Mouse (Mus musculus) kidney, adult 2 months (tissue): Measurements from ENCODE around the gene Nlgn1. TPM values are rescaled to one million over a fixed set of nuclear protein-coding genes. Genes with fewer than 3 reads are reported as not detected.

ENCODE experiments used
- DNase-seq: peaks from one replicate; pipeline ENCODE4 v3.0.0; 2021
- H3K27ac ChIP-seq: fragments of 200-500 bp; 2 replicates; pipeline ENCODE4 v1.5.1; 2012; ENCODE audit warnings: low read depth, low read length, control low read depth, inconsistent platforms; ENCODE audit not compliant: insufficient read depth
- H3K27me3 ChIP-seq: fragments of 200-500 bp; replicated peaks from 2 replicates; pipeline ENCODE4 v1.6.1; 2012; ENCODE audit warnings: mild to moderate bottlenecking, moderate library complexity, low read length, inconsistent platforms; ENCODE audit not compliant: control insufficient read depth, insufficient read depth
- H3K36me3 ChIP-seq: fragments of 200-500 bp; 2 replicates; pipeline ENCODE4 v1.6.1; 2012; ENCODE audit warnings: mild to moderate bottlenecking, moderate library complexity, low read length, inconsistent platforms; ENCODE audit not compliant: control insufficient read depth, insufficient read depth
- H3K4me1 ChIP-seq: fragments of 200-500 bp; 2 replicates; pipeline ENCODE4 v1.6.1; 2011; ENCODE audit warnings: low read length; ENCODE audit not compliant: control insufficient read depth, insufficient read depth
- H3K4me3 ChIP-seq: fragments of 200-500 bp; 2 replicates; pipeline ENCODE4 v1.5.1; 2011; ENCODE audit warnings: mild to moderate bottlenecking, low read depth, low read length, control low read depth; ENCODE audit not compliant: insufficient read depth
- CTCF ChIP-seq: fragments of 200-500 bp; conservative IDR thresholded peaks from 2 replicates; pipeline ENCODE4 v1.5.1; 2011; ENCODE audit warnings: low read depth, mild to moderate bottlenecking, control low read depth, low read length, moderate library complexity, mixed read lengths; ENCODE audit not compliant: insufficient read depth, insufficient read length
- POLR2A ChIP-seq: fragments of 200-500 bp; IDR thresholded peaks from one replicate; pipeline ENCODE4 v1.6.1; 2011; ENCODE audit warnings: low read depth, low read length, control low read depth
- WGBS: fragments of 180-500 bp; shearing (Covaris S2); methylation state at CpG from one replicate; pipeline ENCODE4 v1.1.7; 2018; 5-methylcytosine and 5-hydroxymethylcytosine counted together
- polyA plus RNA-seq: library from polyadenylated mRNA; depleted of rRNA; stranded (reverse); fragments of >200 nt; gene quantifications from 2 replicates; pipeline ENCODE4 v1.2.3, GENCODE M21; 2012

The Nlgn1 gene
- polyA plus RNA-seq, 1 experiment: 0.08 TPM

- no peak for TF ChIP-seq CTCF
- TF ChIP-seq POLR2A: no peak
- H3K36me3 ChIP-seq: no peaks in the 10 kb centered on the region
- DNase-seq: no peak
- no peaks in the 10 kb centered on the region for H3K27me3 ChIP-seq
- H3K4me1 ChIP-seq: no peaks in the 10 kb centered on the region
- no peak overlapping the region for H3K4me3 ChIP-seq
- WGBS: 84% methylated on average over 3 of the region's 3 CpGs
- H3K27ac ChIP-seq: no peak overlapping the region
Observed at GRCm38 (mm10) chr3:26202702-26203101, 129.6 kb downstream of the Nlgn1 start.

- H3K27ac ChIP-seq: no peak overlapping the region
- no peaks in the 10 kb centered on the region for H3K27me3 ChIP-seq
- no peaks in the 10 kb centered on the region for H3K36me3 ChIP-seq
- no peak for TF ChIP-seq POLR2A
- TF ChIP-seq CTCF: no peak
- no peak overlapping the region for H3K4me3 ChIP-seq
- WGBS: 52% methylated on average over 1 of the region's 1 CpGs
- H3K4me1 ChIP-seq: no peaks in the 10 kb centered on the region
- DNase-seq: no peak
Observed at GRCm38 (mm10) chr3:26201410-26201809, 130.8 kb downstream of the Nlgn1 start.

GRCm38 (mm10) chr3:26194970-26195369 is 137.3 kb downstream of the Nlgn1 start:
- H3K27me3 ChIP-seq: no peaks in the 10 kb centered on the region
- H3K36me3 ChIP-seq: no peaks in the 10 kb centered on the region
- H3K4me1 ChIP-seq: no peaks in the 10 kb centered on the region
- no peak for DNase-seq
- H3K27ac ChIP-seq: no peak overlapping the region
- TF ChIP-seq CTCF (no peak), POLR2A (no peak)
- 76% methylated on average over 2 of the region's 2 CpGs for WGBS
- no peak overlapping the region for H3K4me3 ChIP-seq

GRCm38 (mm10) chr3:26181013-26181412 is 151.2 kb downstream of the Nlgn1 start:
- no peak overlapping the region for H3K27ac ChIP-seq
- no peaks in the 10 kb centered on the region for H3K27me3 ChIP-seq
- TF ChIP-seq CTCF (no peak), POLR2A (no peak)
- DNase-seq: no peak
- H3K4me3 ChIP-seq: no peak overlapping the region
- no peaks in the 10 kb centered on the region for H3K4me1 ChIP-seq
- WGBS: 94% methylated on average over 3 of the region's 3 CpGs
- no peaks in the 10 kb centered on the region for H3K36me3 ChIP-seq

GRCm38 (mm10) chr3:26175371-26175770 is 156.9 kb downstream of the Nlgn1 start:
- 94% methylated on average over 4 of the region's 4 CpGs for WGBS

GRCm38 (mm10) chr3:26174257-26174656 is 158.0 kb downstream of the Nlgn1 start:
- no peaks in the 10 kb centered on the region for H3K36me3 ChIP-seq
- peak; percentile 27 for DNase-seq
- no peak overlapping the region for H3K27ac ChIP-seq
- H3K27me3 ChIP-seq: no peaks in the 10 kb centered on the region
- 44% methylated on average over 5 of the region's 5 CpGs for WGBS
- H3K4me1 ChIP-seq: no peaks in the 10 kb centered on the region
- no peak for TF ChIP-seq POLR2A
- TF ChIP-seq CTCF: no peak
- no peak overlapping the region for H3K4me3 ChIP-seq

More at GRCm38 (mm10) chr3:26175371-26175770, 156.9 kb downstream of the Nlgn1 start:
- Histone ChIP-seq H3K4me3 (no peak overlapping the region), H3K27me3 (no peaks in the 10 kb centered on the region), H3K4me1 (no peaks in the 10 kb centered on the region), H3K36me3 (no peaks in the 10 kb centered on the region), H3K27ac (no peak overlapping the region)
- no peak for TF ChIP-seq CTCF
- no peak for TF ChIP-seq POLR2A
- DNase-seq: no peak

GRCm38 (mm10) chr3:26173613-26174012 is 158.6 kb downstream of the Nlgn1 start:
- Histone ChIP-seq H3K27ac (no peak overlapping the region), H3K4me1 (no peaks in the 10 kb centered on the region), H3K36me3 (no peaks in the 10 kb centered on the region), H3K27me3 (no peaks in the 10 kb centered on the region), H3K4me3 (no peak overlapping the region)
- no peak for TF ChIP-seq POLR2A
- no peak for TF ChIP-seq CTCF
- 65% methylated on average over 3 of the region's 3 CpGs for WGBS
- DNase-seq: no peak

GRCm38 (mm10) chr3:26166711-26167110 is 165.5 kb downstream of the Nlgn1 start:
- no peak for DNase-seq
- 74% methylated on average over 8 of the region's 8 CpGs for WGBS
- Histone ChIP-seq H3K27ac (no peak overlapping the region), H3K4me1 (no peaks in the 10 kb centered on the region), H3K36me3 (no peaks in the 10 kb centered on the region), H3K4me3 (no peak overlapping the region), H3K27me3 (no peaks in the 10 kb centered on the region)
- no peak for TF ChIP-seq CTCF
- no peak for TF ChIP-seq POLR2A
